Mouse (Mus musculus) lung, postnatal 0 days (tissue): Measurements from ENCODE around the gene Grm8. TPM values are rescaled to one million over a fixed set of nuclear protein-coding genes. Genes with fewer than 3 reads are reported as not detected.

Experiments
- ATAC-seq: fragments of 200-750 bp; cut with Nextera tagmentation; 2 replicates; pipeline ENCODE4 v1.8.0; 2017; ENCODE audit warnings: moderate library complexity
- DNase-seq: peaks from one replicate; pipeline ENCODE4 v3.0.0-alpha.2; 2016; ENCODE audit warnings: low spot score
- H3K27ac ChIP-seq: fragments of 300-500 bp; sonication (generic); 2 replicates; pipeline ENCODE4 v1.5.1; 2014; ENCODE audit warnings: antibody characterized with exemption, mild to moderate bottlenecking, low read length, mixed read lengths
- H3K27me3 ChIP-seq: fragments of 300-500 bp; sonication (generic); replicated peaks from 2 replicates; pipeline ENCODE4 v1.6.1; 2014; ENCODE audit warnings: low read length, mixed read lengths; ENCODE audit not compliant: insufficient read depth
- H3K36me3 ChIP-seq: fragments of 300-500 bp; sonication (generic); 2 replicates; pipeline ENCODE4 v1.6.1; 2014; ENCODE audit warnings: low read length, mixed read lengths; ENCODE audit not compliant: insufficient read depth
- H3K4me1 ChIP-seq: fragments of 300-500 bp; sonication (generic); 2 replicates; pipeline ENCODE4 v1.6.1; 2014; ENCODE audit warnings: antibody characterized with exemption, low read depth, low read length, mixed read lengths; ENCODE audit not compliant: insufficient read depth
- H3K4me2 ChIP-seq: fragments of 300-500 bp; sonication (generic); replicated peaks from 2 replicates; pipeline ENCODE4 v1.6.1; 2014; ENCODE audit warnings: low read depth, mild to moderate bottlenecking, low read length, moderate library complexity, mixed read lengths
- H3K4me3 ChIP-seq: fragments of 300-500 bp; sonication (generic); 2 replicates; pipeline ENCODE4 v1.5.1; 2014; ENCODE audit warnings: low read depth, low read length
- H3K9ac ChIP-seq: fragments of 300-500 bp; sonication (generic); replicated peaks from 2 replicates; pipeline ENCODE4 v1.6.1; 2014; ENCODE audit warnings: low read depth, mild to moderate bottlenecking
- H3K9me3 ChIP-seq: fragments of 300-500 bp; sonication (generic); 2 replicates; pipeline ENCODE4 v1.6.1; 2016; ENCODE audit warnings: low read length, mixed read lengths
- CTCF ChIP-seq: IDR thresholded peaks from 2 replicates; pipeline ENCODE4 v1.5.1; 2016; ENCODE audit warnings: antibody characterized with exemption, mild to moderate bottlenecking
- EP300 ChIP-seq: IDR thresholded peaks from 2 replicates; pipeline ENCODE4 v1.6.1; 2016; ENCODE audit warnings: antibody characterized with exemption, mild to moderate bottlenecking, control low read depth
- WGBS: fragments of 180-500 bp; shearing (Covaris S2); extraction: QIAGEN DNeasy Blood & Tissue Kit; methylation state at CpG from one replicate; pipeline ENCODE4 v1.1.7; 2014; 5-methylcytosine and 5-hydroxymethylcytosine counted together
- polyA plus RNA-seq: library from polyadenylated mRNA; unstranded; fragments of >200 nt; fragmentation: Nextera tagmentation; extraction: Ambion mirVana; gene quantifications from 2 replicates; pipeline ENCODE4 v1.2.1, GENCODE M21; 2015

Gene Grm8
- polyA plus RNA-seq, 1 experiment from 2014 or later: not detected

- WGBS: 79% methylated on average over 3 of the region's 3 CpGs
- H3K27ac ChIP-seq: no peak overlapping the region
- TF ChIP-seq CTCF: no peak
- no peak for TF ChIP-seq EP300
- H3K4me2 ChIP-seq: no peak overlapping the region
- H3K9me3 ChIP-seq: no peaks in the 10 kb centered on the region
- no peaks in the 10 kb centered on the region for H3K36me3 ChIP-seq
- no peaks in the 10 kb centered on the region for H3K4me1 ChIP-seq
- ATAC-seq (no peak), DNase-seq (no peak)
- no peak overlapping the region for H3K9ac ChIP-seq
- no peak overlapping the region for H3K4me3 ChIP-seq
- H3K27me3 ChIP-seq: no peaks in the 10 kb centered on the region
Measured at GRCm38 (mm10) chr6:27798735-27799134, 336.2 kb downstream of the Grm8 start.

- Histone ChIP-seq H3K4me1 (no peaks in the 10 kb centered on the region), H3K9ac (no peak overlapping the region), H3K27ac (no peak overlapping the region), H3K36me3 (no peaks in the 10 kb centered on the region), H3K4me2 (no peak overlapping the region), H3K27me3 (no peaks in the 10 kb centered on the region), H3K4me3 (no peak overlapping the region), H3K9me3 (no peaks in the 10 kb centered on the region)
- DNase-seq (no peak), ATAC-seq (no peak)
- no peak for TF ChIP-seq EP300
- no peak for TF ChIP-seq CTCF
- WGBS: 92% methylated on average over 3 of the region's 3 CpGs
Measured at GRCm38 (mm10) chr6:27789566-27789965, 345.4 kb downstream of the Grm8 start.

DNA sequence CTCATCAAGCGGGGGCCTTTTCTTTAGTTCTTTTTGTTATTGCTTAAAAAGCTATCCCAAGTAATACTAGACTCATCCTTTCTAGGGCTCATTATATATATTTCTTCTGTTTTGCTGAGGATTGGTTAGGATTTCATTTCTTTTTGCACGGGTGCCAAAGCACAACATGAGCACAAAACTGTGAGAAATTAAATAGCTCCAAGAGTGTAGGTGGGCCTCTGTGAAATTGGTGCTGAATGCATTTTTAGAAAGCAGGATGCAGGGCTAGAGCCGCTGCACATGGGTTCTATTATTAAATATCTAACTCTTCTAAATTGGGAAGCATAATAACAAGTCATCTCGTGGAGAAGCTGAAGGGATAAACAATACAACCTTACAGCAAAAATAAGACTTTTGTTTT lies 345.8 kb downstream of the Grm8 start:
- H3K4me3 ChIP-seq: no peak overlapping the region
- ATAC-seq: no peak
- H3K27me3 ChIP-seq: no peaks in the 10 kb centered on the region
- DNase-seq: no peak
- H3K9me3 ChIP-seq: no peaks in the 10 kb centered on the region
- H3K4me1 ChIP-seq: no peaks in the 10 kb centered on the region
- 75% methylated on average over 4 of the region's 4 CpGs for WGBS
- TF ChIP-seq CTCF: no peak
- no peak for TF ChIP-seq EP300
- H3K9ac ChIP-seq: no peak overlapping the region
- H3K36me3 ChIP-seq: no peaks in the 10 kb centered on the region
- H3K4me2 ChIP-seq: no peak overlapping the region
- H3K27ac ChIP-seq: no peak overlapping the region

DNA sequence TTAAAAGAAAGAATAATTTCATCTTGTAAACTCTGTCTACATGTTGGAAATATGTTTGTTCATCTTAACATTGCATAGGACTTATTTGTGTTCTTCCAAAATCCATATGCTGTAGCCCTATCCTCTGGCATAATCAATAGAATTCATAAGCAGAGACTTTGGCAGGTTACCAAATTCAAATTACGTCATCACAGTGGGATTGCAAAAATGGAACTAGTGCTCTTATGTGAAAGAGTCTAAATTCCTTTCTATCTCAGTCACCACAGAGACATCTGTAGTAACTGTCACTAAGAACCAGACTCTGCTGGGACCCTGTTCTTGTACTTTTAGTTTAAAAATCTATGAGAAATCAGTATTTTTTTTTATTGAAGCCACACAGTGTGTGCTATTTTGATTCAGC lies 352.7 kb downstream of the Grm8 start:
- H3K9ac ChIP-seq: no peak overlapping the region
- H3K27ac ChIP-seq: no peak overlapping the region
- DNase-seq (no peak), ATAC-seq (no peak)
- no peaks in the 10 kb centered on the region for H3K36me3 ChIP-seq
- WGBS: 39% methylated on average over 1 of the region's 1 CpGs
- H3K4me1 ChIP-seq: no peaks in the 10 kb centered on the region
- no peak for TF ChIP-seq CTCF
- no peak for TF ChIP-seq EP300
- no peak overlapping the region for H3K4me3 ChIP-seq
- H3K9me3 ChIP-seq: no peaks in the 10 kb centered on the region
- no peaks in the 10 kb centered on the region for H3K27me3 ChIP-seq
- H3K4me2 ChIP-seq: no peak overlapping the region

- H3K4me3 ChIP-seq: no peak overlapping the region
- no peak for TF ChIP-seq EP300
- H3K9me3 ChIP-seq: no peaks in the 10 kb centered on the region
- no peak for DNase-seq
- no peak overlapping the region for H3K27ac ChIP-seq
- H3K4me2 ChIP-seq: no peak overlapping the region
- 77% methylated on average over 3 of the region's 3 CpGs for WGBS
- no peaks in the 10 kb centered on the region for H3K36me3 ChIP-seq
- no peaks in the 10 kb centered on the region for H3K4me1 ChIP-seq
- no peaks in the 10 kb centered on the region for H3K27me3 ChIP-seq
- no peak overlapping the region for H3K9ac ChIP-seq
- ATAC-seq: no peak
Measured at GRCm38 (mm10) chr6:27781371-27781770, 353.6 kb downstream of the Grm8 start.

DNA sequence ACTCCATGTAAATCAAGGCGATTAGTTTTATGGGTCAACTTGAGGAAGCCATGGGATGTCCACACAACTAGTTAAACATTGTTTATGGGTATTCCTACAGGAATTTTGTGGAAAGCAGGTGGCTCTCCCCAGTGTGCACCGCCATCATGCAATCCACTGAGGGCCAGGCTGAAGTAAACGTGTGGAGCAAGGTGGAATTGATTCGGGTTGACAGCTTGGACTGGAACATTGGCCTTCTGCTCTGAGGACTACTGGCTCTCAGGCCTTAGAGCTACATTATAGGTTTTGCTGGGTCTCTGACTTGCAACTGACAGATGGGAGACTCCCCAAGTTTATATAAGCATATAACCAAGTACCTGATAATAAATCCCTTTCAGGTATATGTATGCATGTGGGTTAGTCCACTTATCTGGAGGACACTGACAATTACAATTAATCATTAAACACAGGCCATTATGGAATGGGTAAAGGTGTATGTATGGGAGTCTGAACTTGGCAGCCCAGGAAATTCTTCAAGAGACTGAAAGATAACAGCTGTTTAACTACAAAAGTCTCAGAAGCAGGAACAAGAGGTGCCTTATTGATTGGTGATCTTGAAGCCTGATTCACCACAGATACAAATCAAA lies 359.2 kb downstream of the Grm8 start:
- H3K4me2 ChIP-seq: no peak overlapping the region
- no peak for TF ChIP-seq CTCF
- no peak for TF ChIP-seq EP300
- WGBS: 56% methylated on average over 4 of the region's 4 CpGs
- ATAC-seq (no peak), DNase-seq (no peak)
- no peaks in the 10 kb centered on the region for H3K36me3 ChIP-seq
- H3K9me3 ChIP-seq: no peaks in the 10 kb centered on the region
- H3K9ac ChIP-seq: no peak overlapping the region
- no peaks in the 10 kb centered on the region for H3K27me3 ChIP-seq
- no peak overlapping the region for H3K27ac ChIP-seq
- no peak overlapping the region for H3K4me3 ChIP-seq
- H3K4me1 ChIP-seq: no peaks in the 10 kb centered on the region

GRCm38 (mm10) chr6:27762061-27762460 lies 372.9 kb downstream of the Grm8 start:
- DNase-seq (no peak), ATAC-seq (no peak)
- no peaks in the 10 kb centered on the region for H3K27me3 ChIP-seq
- H3K9me3 ChIP-seq: no peaks in the 10 kb centered on the region
- H3K36me3 ChIP-seq: no peaks in the 10 kb centered on the region
- H3K27ac ChIP-seq: no peak overlapping the region
- H3K9ac ChIP-seq: no peak overlapping the region
- no peak overlapping the region for H3K4me2 ChIP-seq
- H3K4me1 ChIP-seq: no peaks in the 10 kb centered on the region
- no peak overlapping the region for H3K4me3 ChIP-seq
- WGBS: 83% methylated on average over 6 of the region's 6 CpGs
- TF ChIP-seq EP300 (no peak), CTCF (no peak)
